Mouse (Mus musculus) E14TG2a.4 (cell line): Measurements from ENCODE around the gene Pmpcb.

Experiments
- CTCF ChIP-seq: conservative IDR thresholded peaks from 2 replicates; pipeline ENCODE4 v1.5.1; 2014; ENCODE audit warnings: low read length
- NANOG ChIP-seq: IDR thresholded peaks from 2 replicates; pipeline ENCODE4 v1.6.1; 2014; ENCODE audit warnings: borderline replicate concordance, low read length, mixed read lengths

- TF ChIP-seq CTCF: no peak
- TF ChIP-seq NANOG: no peak
These were observed 50.5 kb downstream of the Pmpcb start for GRCm38 (mm10) chr5:21787186-21788105.
